Comparison of ENCODE assay signal across 14 mouse cellular contexts in genomic region chr14:79136585-79136984, GRCm38 (mm10).
"Had no signal": no experiment of that assay in that cellular context is flagged by ENCODE, and none has a peak within 500 bp of the region (broad histone marks: within the 10 kb centered on the region; RNA-seq: fewer than 3 reads in every experiment).

No protein-coding gene starts in this region.

- H3K4me2 ChIP-seq: midbrain, embryonic 13.5 days had no signal

- H3K4me3 ChIP-seq: megakaryocyte, embryonic 14.5 days; midbrain, embryonic 13.5 days; stomach, embryonic 15.5 days had no signal

- H3K36me3 ChIP-seq: midbrain, embryonic 13.5 days; stomach, embryonic 15.5 days had no signal

- DNase-seq: kidney, adult 8-10 months; kidney, postnatal 36 days; layer of hippocampus, adult 9-11 months; liver; right cerebral cortex, postnatal 14 days; thymus, adult 2 months; thymus, postnatal 25 days had no signal

- H3K9me3 ChIP-seq: megakaryocyte, embryonic 14.5 days; midbrain, embryonic 13.5 days; stomach, embryonic 15.5 days had no signal

- H3K27ac ChIP-seq: kidney, postnatal 0 days; liver, embryonic 14.5 days; midbrain, embryonic 13.5 days; stomach, embryonic 15.5 days had no signal

- ATAC-seq: inflammation-experienced regulatory T-cells, adult 6 months; intestine, postnatal 0 days; midbrain, embryonic 13.5 days had no signal

- H3K27me3 ChIP-seq: megakaryocyte, embryonic 14.5 days; midbrain, embryonic 13.5 days; stomach, embryonic 15.5 days had no signal

- H3K9ac ChIP-seq: liver, embryonic 14.5 days; midbrain, embryonic 13.5 days; stomach, embryonic 15.5 days had no signal
